Mouse (Mus musculus) mouse embryonic stem cell (cell line): ENCODE data around the gene AC170998.1.
"Not testable (repeated sequence)": the region's sequence is repeated elsewhere in the genome, so short reads cannot be mapped to it uniquely, and the experiment has no call there.

Source experiments
- in situ Hi-C, 2 experiments: fragments of 300-500 bp; cut with MboI; formaldehyde crosslinking; loops; 1 replicate in 1 of 2; 3 replicates in 1 of 2; pipeline ENCODE4 v1.14.3; 2019 to 2020; ENCODE audit warnings: low sequenced_read_pairs in 2 of 2, low pct_unique_long_range_greater_than_20kb in 1 of 2, mixed read lengths in 1 of 2; ENCODE audit not compliant: unreplicated experiment in 1 of 2

The AC170998.1 gene

GRCm38 (mm10) chr17:28743145-28743866 is 17.4 kb downstream of the AC170998.1 start:
- in situ Hi-C loops: loop anchor here in 1 of 2 experiments (5.0 kb wide), 1 partner anchor 41 kb away; no protein-coding TSS in a partner anchor

DNA sequence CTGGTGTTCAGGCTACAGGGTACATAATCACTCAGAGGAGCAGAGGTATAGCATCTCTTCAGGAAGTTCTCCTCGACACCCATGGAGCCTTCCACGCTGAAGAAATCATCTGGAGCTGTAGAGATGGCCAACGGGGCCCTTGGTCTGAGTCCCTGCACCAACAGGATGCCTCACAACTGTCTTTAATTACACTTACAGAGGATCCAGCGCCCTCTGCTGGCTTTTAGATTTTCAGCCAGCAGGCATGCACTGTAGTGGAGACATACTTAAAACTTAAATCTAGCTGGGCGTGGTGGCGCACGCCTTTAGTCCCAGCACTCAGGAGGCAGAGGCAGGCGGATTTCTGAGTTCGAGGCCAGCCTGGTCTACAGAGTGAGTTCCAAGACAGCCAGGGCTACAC is 18.0 kb downstream of the AC170998.1 start:
- in situ Hi-C loops: loop anchor here in 1 of 2 experiments (5.0 kb wide), 1 partner anchor 42 kb away; no protein-coding TSS in a partner anchor

GRCm38 (mm10) chr17:28745773-28746172 is 19.9 kb downstream of the AC170998.1 start:
- in situ Hi-C loops: no loop called here

DNA sequence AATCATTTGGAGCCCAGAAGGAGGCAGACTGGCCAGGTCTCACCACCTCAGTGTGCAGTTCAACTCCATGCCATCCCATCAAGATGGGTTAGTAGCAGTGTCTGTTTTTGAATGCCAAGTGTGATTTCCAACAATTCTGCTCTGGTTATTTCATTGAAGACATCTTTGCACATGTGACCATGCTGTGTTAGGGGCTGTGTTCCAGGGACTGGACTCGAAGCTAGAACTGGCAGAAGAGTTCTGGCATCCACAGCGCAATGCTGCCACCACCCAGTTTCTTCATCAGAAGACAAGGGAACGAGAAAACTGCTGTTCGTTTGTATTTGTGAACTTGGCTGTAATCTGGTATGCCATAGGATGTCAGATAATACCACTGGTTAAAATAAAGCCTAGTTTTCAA is 22.1 kb downstream of the AC170998.1 start:
- in situ Hi-C loops: no loop called here

DNA sequence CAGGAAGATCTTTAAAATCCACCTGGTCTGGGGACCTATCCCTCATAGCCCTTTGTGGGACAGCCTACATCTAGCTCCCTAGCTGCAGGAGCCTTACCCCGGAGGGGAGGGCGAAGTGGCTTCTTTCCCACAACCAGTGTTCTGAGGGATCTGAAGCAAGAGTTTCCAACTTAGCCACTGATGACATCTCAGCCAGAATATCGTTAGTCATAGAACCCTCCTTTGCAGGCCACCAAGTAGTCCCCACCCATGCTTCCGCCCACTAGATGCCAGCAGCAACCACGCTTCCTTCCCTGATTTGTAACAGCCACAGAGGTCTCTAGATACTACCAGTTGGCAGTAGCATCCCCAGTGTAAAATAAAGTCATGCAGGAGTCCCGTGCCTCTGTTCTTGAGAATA is 24.7 kb downstream of the AC170998.1 start:
- in situ Hi-C loops: no loop called here

DNA sequence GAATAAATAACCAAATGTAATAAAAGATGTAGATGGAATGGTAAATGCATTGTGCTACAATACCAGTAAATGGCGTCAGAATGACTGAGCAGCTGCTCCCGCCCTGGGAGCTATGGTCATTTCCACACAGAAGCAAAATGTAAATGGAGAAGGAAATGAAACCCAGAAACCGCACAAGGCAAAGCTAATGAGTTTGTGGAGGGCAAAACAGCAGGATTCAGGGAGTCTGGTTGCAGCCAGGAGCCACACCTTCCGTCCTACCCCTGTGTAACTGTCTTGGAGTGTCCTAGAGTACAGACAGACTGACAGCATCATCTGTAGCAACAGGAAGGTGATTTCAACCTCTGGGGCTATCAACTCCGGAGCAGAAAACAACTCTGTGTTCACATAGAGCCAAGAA is 30.6 kb downstream of the AC170998.1 start:
- in situ Hi-C loops: no loop called here

- in situ Hi-C loops: no loop called here
Observed at GRCm38 (mm10) chr17:28757470-28757869, 31.6 kb downstream of the AC170998.1 start.

DNA sequence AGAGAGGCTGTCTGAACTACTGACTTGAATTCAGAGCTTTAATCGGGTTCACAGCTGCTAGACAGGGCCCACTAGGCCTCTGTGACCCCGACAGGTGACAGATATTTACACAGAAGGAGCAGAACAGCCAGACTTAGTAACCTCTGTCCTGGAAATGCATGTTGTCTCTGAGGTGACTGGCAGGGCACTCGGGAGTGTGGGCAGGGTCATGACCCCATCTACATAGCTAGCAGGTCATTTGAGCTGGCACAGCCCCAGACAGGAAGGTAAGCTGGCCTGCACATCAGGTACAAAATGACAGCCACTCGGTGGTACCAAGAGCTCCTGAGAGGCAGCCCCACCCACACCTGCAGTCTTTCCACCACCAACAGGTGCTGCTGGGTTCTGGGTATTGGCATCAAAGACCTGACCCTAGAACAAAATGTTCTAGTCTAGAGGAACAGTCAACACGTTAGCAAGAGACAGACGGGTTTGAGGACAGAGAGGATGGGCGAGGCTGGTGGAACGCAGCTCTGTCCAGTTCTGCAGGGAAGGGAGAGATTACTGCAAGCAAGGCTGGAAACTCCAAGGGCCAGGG is 34.9 kb downstream of the AC170998.1 start:
- in situ Hi-C loops: no loop called here

- in situ Hi-C loops: no loop called here
Observed at GRCm38 (mm10) chr17:28761871-28762270, 36.0 kb downstream of the AC170998.1 start.

- in situ Hi-C loops: no loop called here
Observed at GRCm38 (mm10) chr17:28766203-28766602, 40.3 kb downstream of the AC170998.1 start.

DNA sequence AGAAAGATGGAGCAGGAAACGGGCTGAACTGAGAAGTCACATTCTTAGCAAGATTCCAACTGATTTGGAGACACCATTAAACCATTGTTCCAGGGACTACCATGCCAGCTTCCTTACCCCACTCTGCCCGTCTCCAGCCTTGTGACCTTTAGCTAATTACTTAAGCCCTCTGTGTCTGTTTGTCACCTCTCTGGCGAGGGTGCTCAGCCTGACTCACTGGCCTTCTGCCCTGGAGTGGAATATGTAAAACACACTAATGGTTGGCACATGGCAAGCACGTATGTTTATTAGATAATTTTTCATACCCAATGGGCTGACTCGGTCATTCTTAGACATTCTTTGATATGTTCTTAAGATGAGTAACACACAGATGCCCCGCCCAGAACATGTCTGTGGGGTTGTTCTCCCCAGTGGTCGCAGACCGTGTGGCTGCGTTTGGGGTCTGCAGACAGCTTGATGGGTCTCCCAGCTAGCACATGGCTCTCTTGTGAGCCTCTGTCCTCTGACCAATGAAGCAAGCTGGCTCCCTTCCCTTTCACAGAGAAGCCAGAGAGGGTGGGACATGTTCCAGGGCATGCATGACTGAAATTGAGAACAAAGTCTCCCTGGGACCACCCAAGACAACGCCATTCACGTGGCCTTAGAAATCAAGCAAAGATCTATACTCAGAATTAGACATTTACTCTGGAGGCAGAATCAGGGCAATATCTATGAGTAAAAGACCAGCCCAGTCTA is 41.1 kb downstream of the AC170998.1 start:
- in situ Hi-C loops: no loop called here

- in situ Hi-C loops: no loop called here
Observed at GRCm38 (mm10) chr17:28769121-28769874, 43.4 kb downstream of the AC170998.1 start, which contains the start of gene Mapk13. Gene Mapk13 (plus strand): TSS chr17:28769297.

DNA sequence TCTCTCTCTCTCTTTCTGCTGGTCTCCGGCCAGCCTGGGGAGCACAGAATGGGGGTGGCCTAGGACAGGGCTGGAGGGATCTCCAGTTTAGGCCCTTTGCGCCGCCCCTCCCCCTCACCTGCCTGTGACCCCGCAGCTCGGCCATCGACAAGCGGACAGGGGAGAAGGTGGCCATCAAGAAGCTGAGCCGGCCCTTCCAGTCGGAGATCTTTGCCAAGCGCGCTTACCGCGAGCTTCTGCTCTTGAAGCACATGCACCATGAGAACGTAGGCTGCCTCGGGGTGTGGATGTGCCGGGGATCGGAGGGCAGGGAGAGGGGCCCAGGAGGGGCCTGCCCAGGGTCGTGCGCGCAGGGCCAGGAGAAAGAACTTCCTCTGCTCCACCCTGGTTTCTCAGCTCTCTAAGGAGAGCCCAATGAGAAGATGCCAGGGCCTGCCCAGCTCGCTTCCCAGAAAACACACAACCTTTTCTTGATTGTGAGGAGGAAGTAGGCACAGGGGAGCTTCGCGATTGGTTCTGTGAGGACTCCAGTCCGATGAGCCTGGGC is 44.1 kb downstream of the AC170998.1 start:
- in situ Hi-C loops: no loop called here

GRCm38 (mm10) chr17:28771289-28771688 is 45.4 kb downstream of the AC170998.1 start:
- in situ Hi-C loops: no loop called here

DNA sequence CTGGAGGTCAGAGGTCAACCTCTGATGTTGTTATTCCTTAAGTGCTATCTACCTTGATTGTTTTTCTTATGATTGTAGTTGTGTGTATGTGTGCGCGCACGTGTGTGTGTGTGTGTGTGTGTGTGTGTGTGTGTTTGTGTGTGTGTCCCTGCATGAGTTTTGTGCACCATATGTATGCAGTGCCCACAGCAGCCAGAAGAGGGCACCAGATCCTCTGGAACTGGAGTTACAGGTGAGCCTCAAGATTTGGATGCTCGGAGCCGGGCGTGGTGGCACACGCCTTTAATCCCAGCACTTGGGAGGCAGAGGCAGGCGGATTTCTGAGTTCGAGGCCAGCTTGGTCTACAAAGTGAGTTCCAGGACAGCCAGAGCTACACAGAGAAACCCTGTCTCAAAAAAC is 48.4 kb downstream of the AC170998.1 start:
- in situ Hi-C loops: not testable (repeated sequence)

DNA sequence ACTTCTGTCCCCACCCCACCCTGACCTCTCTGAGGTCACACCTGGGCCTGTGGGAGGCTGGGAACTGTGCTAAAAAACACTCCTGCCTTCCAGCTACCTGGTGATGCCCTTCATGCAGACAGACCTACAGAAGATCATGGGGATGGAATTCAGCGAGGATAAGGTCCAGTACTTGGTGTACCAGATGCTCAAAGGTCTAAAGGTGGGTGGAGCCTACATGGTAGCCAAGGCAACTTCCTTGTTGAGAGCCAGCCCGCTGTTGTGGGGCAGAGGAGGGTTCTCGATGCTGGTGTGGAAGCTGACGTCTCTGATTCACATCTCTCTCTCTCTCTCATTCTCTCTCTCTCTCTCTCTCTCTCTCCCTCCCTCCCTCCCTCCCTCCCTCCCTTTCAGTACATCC is 49.3 kb downstream of the AC170998.1 start:
- in situ Hi-C loops: no loop called here
